Mouse (Mus musculus): ENCODE measurements around the gene Stil.

DNA sequence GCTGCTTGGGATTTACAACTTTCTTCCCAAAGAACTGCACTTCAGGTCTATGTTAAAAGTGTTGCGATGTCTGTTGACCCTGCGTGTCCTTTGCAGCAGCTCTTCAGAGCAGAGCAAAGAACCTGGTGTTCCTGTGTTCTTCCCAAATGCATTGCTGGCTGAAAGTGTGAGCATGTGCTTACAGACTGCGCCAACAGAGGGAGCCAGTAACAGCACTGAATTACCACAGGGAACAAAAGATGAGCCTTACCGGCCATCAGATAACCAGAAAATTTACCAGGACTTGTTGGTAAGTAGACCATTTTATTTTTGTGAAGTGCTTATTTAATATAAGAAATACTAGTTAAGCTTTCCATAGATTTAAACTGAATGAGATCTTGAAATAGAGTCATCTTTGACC lies 38.3 kb downstream of the Stil start:
- TF ChIP-seq POLR2A (IDR thresholded peaks at IDR 0.05; ENCODE audit: borderline replicate concordance, control insufficient read depth, low read depth, low read length), result no peak
- peak; percentile 51; the same call in 1 of the 2 replicates for TF ChIP-seq CTCF (IDR thresholded peaks at IDR 0.05; ENCODE audit: control insufficient read depth, insufficient read depth, low read length)

Measured in bone marrow, adult 2 months (tissue).